Mouse (Mus musculus) colon, adult 2 months (tissue): ENCODE data around the gene Pde2a. TPM values are rescaled to one million over a fixed set of nuclear protein-coding genes. Genes with fewer than 3 reads are reported as not detected.

Experiments
- polyA plus RNA-seq: library from polyadenylated mRNA; depleted of rRNA; stranded (reverse); fragments of >200 nt; gene quantifications from 2 replicates; pipeline ENCODE4 v1.2.3, GENCODE M21; 2012; rRNA removed

Pde2a gene
- 87.5 and 90.1 TPM in 2 replicates for polyA plus RNA-seq

DNA sequence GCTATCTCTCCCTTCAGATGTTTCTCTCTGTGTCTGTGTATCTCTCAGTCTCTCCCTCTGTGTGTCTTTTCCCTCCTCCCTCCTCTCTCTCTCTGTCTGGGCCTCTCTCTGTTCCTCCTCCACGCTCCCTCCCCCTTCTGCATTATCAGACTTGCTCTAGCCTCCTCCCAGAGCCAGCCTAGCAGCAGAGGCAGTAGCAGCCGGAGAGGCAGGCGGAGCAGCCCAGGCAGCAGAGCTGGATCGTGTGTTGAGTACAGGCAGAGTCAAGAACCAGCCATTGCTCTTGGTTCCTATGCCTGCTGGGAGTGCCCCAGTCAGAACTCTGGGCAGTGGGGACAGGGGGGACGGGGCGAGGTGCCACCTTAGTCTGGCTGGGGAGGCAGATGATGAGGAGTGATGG, at the start of gene Pde2a:
Gene Pde2a, plus strand, starts transcription at position 163 of the 400 bp plus-strand sequence.

GRCm38 (mm10) chr7:101410267-101410936, 11.1 kb upstream of the Pde2a start, which contains the start of gene Gm45837:
TSS of gene Gm45837 (plus strand) at chr7:101410886.

Other genes with a start within 250 kb of the Pde2a start
- gene Atg16l2, start 119.4 kb upstream of the Pde2a start, polyA plus RNA-seq = 26.1 and 26.6 TPM in 2 replicates
- 808 and 811 TPM in 2 replicates for gene Stard10, start 104.6 kb upstream of the Pde2a start, polyA plus RNA-seq
- 148 and 163 TPM in 2 replicates for gene Arap1, start 73.6 kb upstream of the Pde2a start, polyA plus RNA-seq
- gene Gm45837, start 10.8 kb upstream of the Pde2a start, polyA plus RNA-seq = 0.38 TPM in 1 of 2 replicates, not detected in the other
- gene Art2b, start 163.9 kb downstream of the Pde2a start, polyA plus RNA-seq = 0.17 and 0.31 TPM in 2 replicates
- 13.4 and 13.8 TPM in 2 replicates for gene Clpb, start 241.9 kb downstream of the Pde2a start, polyA plus RNA-seq